Mouse (Mus musculus): Measurements from ENCODE around the gene Rnf141. TPM values are rescaled to one million over a fixed set of nuclear protein-coding genes. Genes with fewer than 3 reads are reported as not detected.
A peak's percentile ranks its signal among the peaks of the same experiment; 100 is the strongest.

Rnf141 gene
- polyA plus RNA-seq, 1 experiment from 2014 or later: 27.9 TPM

- Histone ChIP-seq H3K36me3 (ENCODE audit: inconsistent target) (peaks cover 8% of the 10 kb centered on the region; the same call in 1 of the 2 replicates), H3K4me3 (ENCODE audit: inconsistent target) (no peak overlapping the region), H3K79me2 (ENCODE audit: inconsistent target) (peaks cover under 1% of the 10 kb centered on the region; the same call in 1 of the 2 replicates), H3K27ac (no peak overlapping the region)
- WGBS (ENCODE audit: missing documents): 98% methylated on average over 4 of the region's 4 CpGs
Observed at GRCm38 (mm10) chr7:110794722-110795121, 49.5 kb downstream of the Rnf141 start.

GRCm38 (mm10) chr7:110792834-110793233, 51.4 kb downstream of the Rnf141 start:
- peaks cover 18% of the 10 kb centered on the region; the same call in 1 of the 2 replicates for H3K36me3 ChIP-seq (ENCODE audit: inconsistent target)
- peaks cover 19% of the 10 kb centered on the region; the same call in 1 of the 2 replicates for H3K79me2 ChIP-seq (ENCODE audit: inconsistent target)
- no peak overlapping the region for H3K27ac ChIP-seq
- no peak overlapping the region for H3K4me3 ChIP-seq (ENCODE audit: inconsistent target)
- 97% methylated on average over 2 of the region's 2 CpGs for whole genome bisulfite sequencing (ENCODE audit: missing documents)

- no peak overlapping the region for H3K27ac ChIP-seq
- peaks cover 21% of the 10 kb centered on the region; the same call in 1 of the 2 replicates for H3K79me2 ChIP-seq (ENCODE audit: inconsistent target)
- no peak overlapping the region for H3K4me3 ChIP-seq (ENCODE audit: inconsistent target)
- peaks cover 18% of the 10 kb centered on the region; the same call in 1 of the 2 replicates for H3K36me3 ChIP-seq (ENCODE audit: inconsistent target)
- 91% methylated on average over 5 of the region's 5 CpGs for WGBS (ENCODE audit: missing documents)
Observed at GRCm38 (mm10) chr7:110792201-110792600, 52.1 kb downstream of the Rnf141 start.

DNA sequence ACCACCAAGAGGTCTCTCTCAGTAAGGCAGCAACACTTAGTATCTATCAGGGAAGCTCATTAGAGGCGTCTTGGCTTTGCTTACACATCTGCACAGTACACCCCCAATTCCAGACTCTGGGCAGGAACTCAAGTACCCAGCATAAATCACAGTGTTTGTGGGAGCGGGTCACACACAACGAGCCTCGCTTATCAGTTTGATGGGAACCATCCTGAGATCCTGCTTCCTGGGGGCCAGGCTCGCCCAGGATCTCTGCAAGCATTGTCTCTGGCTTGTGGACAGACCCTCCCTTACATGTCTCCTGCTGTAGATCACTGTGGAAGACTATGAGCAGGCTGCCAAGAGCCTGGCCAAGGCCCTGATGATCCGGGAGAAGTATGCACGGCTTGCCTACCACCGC, 53.4 kb downstream of the Rnf141 start:
- 92% methylated on average over 8 of the region's 8 CpGs for WGBS (ENCODE audit: missing documents)

DNA sequence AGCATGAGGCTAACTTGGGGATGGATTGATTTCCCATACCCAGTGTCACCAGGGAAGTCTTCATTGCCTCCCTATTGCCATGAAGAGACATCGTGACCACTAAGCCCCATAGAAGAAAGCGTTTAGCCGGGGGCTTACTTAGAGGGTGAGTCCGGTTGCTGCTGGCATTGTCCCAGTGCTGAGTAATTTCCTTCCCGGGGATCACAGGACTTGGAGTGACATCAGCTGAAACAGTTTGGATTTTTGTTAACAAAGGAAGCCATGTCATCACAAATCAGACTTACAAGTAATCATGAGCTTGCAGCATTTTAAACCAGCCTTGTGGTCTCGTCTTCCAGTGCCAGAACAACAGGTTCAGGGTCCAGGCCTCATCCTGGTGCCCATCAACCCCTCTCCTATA, 56.9 kb downstream of the Rnf141 start:
- H3K27ac ChIP-seq: peak overlapping the region; percentile 98
- H3K79me2 ChIP-seq (ENCODE audit: inconsistent target): peaks cover 67% of the 10 kb centered on the region
- H3K36me3 ChIP-seq (ENCODE audit: inconsistent target): peaks cover 11% of the 10 kb centered on the region; the same call in 1 of the 2 replicates
- no peak overlapping the region for H3K4me3 ChIP-seq (ENCODE audit: inconsistent target)
- WGBS (ENCODE audit: missing documents): 25% methylated on average over 6 of the region's 6 CpGs

More for the DNA sequence above, 53.4 kb downstream of the Rnf141 start:
- no peak overlapping the region for H3K4me3 ChIP-seq (ENCODE audit: inconsistent target)
- H3K27ac ChIP-seq: no peak overlapping the region
- H3K79me2 ChIP-seq (ENCODE audit: inconsistent target): peaks cover 31% of the 10 kb centered on the region; the same call in 1 of the 2 replicates
- H3K36me3 ChIP-seq (ENCODE audit: inconsistent target): peaks cover 18% of the 10 kb centered on the region; the same call in 1 of the 2 replicates

DNA sequence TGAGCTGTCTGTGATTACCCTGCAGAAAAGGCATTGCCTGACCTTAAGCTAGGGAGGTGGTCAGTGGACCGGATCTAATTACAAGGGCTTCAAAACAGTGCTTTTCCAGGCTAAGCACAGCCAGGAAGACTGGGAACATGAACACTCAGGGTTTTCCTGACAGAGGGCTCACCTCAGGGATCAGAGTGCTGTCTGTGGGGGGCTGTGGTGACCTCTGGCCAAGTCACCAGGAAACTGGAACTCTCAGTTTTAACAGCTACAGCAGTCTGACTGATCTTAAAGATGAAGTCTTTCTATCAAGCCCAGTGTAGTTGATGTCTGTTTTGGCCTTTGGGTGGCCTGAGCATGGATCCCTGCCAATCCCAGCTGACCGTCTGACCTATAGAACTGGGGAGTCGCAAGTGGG, 58.5 kb downstream of the Rnf141 start:
- H3K36me3 ChIP-seq (ENCODE audit: inconsistent target): peaks cover 15% of the 10 kb centered on the region; the same call in 1 of the 2 replicates
- WGBS (ENCODE audit: missing documents): 97% methylated on average over 3 of the region's 3 CpGs
- H3K79me2 ChIP-seq (ENCODE audit: inconsistent target): peaks cover 83% of the 10 kb centered on the region
- H3K27ac ChIP-seq: peak overlapping the region; percentile 98
- no peak overlapping the region for H3K4me3 ChIP-seq (ENCODE audit: inconsistent target)

DNA sequence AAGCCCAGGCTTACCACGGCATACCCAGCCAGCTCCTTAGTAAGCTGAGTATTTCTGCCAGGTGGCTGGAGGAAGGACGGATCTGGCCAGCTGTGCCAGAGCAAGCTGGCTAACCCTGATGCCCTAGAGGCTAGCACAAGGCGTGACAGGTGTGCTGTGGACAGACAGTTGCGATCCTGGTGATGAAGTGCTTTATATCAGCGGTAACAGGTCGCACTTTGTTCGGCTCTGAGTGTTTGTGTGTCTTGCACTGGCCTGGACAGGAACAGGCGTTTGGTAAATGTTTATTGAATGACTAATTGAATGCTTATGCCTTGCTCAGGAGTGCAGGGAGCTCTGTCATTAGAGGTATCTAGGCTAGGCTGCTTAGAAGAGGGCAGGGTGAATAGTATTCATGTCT, 59.3 kb downstream of the Rnf141 start:
- H3K36me3 ChIP-seq (ENCODE audit: inconsistent target): peaks cover 22% of the 10 kb centered on the region; the same call in 1 of the 2 replicates
- 96% methylated on average over 8 of the region's 8 CpGs for WGBS (ENCODE audit: missing documents)

DNA sequence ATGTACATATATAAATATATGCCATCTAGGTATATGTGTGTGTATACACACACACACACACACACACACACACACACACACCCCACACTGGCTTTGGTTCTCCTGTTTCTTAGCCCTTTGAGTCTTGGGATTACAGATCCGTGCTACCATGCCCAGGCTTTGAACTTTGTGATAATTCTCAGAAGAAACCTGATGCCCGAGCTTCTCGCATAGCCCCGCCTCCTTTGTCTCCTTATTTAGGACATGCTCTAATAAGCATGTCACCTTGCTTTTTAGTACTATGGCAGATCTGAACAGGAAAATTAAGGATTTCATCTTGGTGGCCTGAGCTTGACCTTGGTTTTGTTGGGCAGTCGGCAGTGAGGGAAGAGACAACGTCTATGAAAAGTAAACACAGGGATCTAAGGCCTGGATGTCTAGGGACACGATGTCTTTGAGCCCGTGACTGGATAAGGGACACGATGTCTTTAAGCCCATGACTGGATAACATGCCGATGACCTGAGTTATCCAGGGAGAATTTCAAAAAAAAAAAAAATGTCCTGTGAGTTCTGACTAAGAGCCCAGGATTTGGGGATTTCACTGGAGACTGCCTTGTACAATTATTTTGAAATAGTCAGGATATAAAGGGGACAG, 61.3 kb downstream of the Rnf141 start:
- Histone ChIP-seq H3K79me2 (ENCODE audit: inconsistent target) (peaks cover 92% of the 10 kb centered on the region), H3K27ac (no peak overlapping the region), H3K36me3 (ENCODE audit: inconsistent target) (peaks cover 27% of the 10 kb centered on the region; the same call in 1 of the 2 replicates), H3K4me3 (ENCODE audit: inconsistent target) (no peak overlapping the region)
- 95% methylated on average over 10 of the region's 10 CpGs for WGBS (ENCODE audit: missing documents)

More for the DNA sequence above, 59.3 kb downstream of the Rnf141 start:
- H3K27ac ChIP-seq: no peak overlapping the region
- no peak overlapping the region for H3K4me3 ChIP-seq (ENCODE audit: inconsistent target)
- peaks cover 90% of the 10 kb centered on the region for H3K79me2 ChIP-seq (ENCODE audit: inconsistent target)

- Histone ChIP-seq H3K36me3 (ENCODE audit: inconsistent target) (peaks cover 27% of the 10 kb centered on the region; the same call in 1 of the 2 replicates), H3K79me2 (ENCODE audit: inconsistent target) (peaks cover 97% of the 10 kb centered on the region), H3K27ac (no peak overlapping the region), H3K4me3 (ENCODE audit: inconsistent target) (no peak overlapping the region)
- 78% methylated on average over 7 of the region's 7 CpGs for WGBS (ENCODE audit: missing documents)
Observed at GRCm38 (mm10) chr7:110782135-110782534, 62.1 kb downstream of the Rnf141 start.

DNA sequence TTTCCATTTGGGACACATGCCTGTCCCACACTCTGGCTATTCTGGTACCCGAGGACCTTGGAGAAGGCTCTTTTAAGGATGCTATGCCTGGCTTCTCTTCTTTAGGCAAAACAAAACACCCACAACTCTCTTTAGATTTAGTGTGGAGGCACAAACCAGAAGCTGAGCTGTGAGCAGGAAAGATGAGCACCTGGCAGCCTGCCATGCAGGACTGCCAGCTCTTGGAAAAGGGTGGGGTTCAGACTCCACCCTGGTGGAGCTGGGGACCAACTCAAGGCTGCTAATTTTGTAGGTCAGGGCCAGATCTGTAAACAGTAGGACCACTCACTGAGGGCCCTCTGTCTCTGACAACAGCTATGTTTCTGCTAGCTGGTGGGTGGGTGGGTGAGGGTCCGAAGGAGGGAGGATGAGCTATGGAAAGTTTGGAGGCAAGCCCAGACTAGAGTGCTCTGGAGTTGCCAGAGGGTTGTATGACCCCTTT, 63.0 kb downstream of the Rnf141 start:
- Histone ChIP-seq H3K4me3 (ENCODE audit: inconsistent target) (no peak overlapping the region), H3K36me3 (ENCODE audit: inconsistent target) (peaks cover 27% of the 10 kb centered on the region; the same call in 1 of the 2 replicates), H3K27ac (no peak overlapping the region), H3K79me2 (ENCODE audit: inconsistent target) (peaks cover 99% of the 10 kb centered on the region)
- 97% methylated on average over 2 of the region's 2 CpGs for WGBS (ENCODE audit: missing documents)

DNA sequence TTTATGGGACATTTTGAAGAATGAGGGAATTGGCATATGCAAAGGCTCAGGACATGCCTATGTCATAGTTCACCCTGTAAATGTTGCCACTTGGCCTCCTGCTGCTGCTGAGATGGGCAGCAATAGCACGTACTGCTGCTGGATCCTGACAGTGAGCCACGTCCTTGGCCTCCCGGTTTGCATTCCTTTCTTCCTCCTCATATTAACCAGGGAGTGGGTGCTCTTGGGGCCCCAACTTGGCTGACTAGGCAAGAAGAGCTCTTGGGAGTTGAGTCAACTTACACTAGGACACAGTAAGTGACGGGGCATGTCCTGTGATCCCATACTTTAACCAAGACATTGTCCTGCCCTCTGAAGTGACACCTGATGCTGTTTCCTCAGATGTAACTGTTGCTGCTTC, 63.7 kb downstream of the Rnf141 start:
- Histone ChIP-seq H3K79me2 (ENCODE audit: inconsistent target) (peaks cover 99% of the 10 kb centered on the region), H3K27ac (no peak overlapping the region), H3K4me3 (ENCODE audit: inconsistent target) (no peak overlapping the region), H3K36me3 (ENCODE audit: inconsistent target) (peaks cover 27% of the 10 kb centered on the region; the same call in 1 of the 2 replicates)
- 90% methylated on average over 4 of the region's 4 CpGs for WGBS (ENCODE audit: missing documents)

- 97% methylated on average over 8 of the region's 8 CpGs for WGBS (ENCODE audit: missing documents)
- H3K79me2 ChIP-seq (ENCODE audit: inconsistent target): peaks cover 99% of the 10 kb centered on the region
- H3K4me3 ChIP-seq (ENCODE audit: inconsistent target): no peak overlapping the region
- H3K27ac ChIP-seq: no peak overlapping the region
- peaks cover 27% of the 10 kb centered on the region; the same call in 1 of the 2 replicates for H3K36me3 ChIP-seq (ENCODE audit: inconsistent target)
Observed at GRCm38 (mm10) chr7:110779605-110780111, 64.6 kb downstream of the Rnf141 start.

- no peak overlapping the region for H3K27ac ChIP-seq
- 90% methylated on average over 7 of the region's 7 CpGs for WGBS (ENCODE audit: missing documents)
- peaks cover 27% of the 10 kb centered on the region; the same call in 1 of the 2 replicates for H3K36me3 ChIP-seq (ENCODE audit: inconsistent target)
- peaks cover 99% of the 10 kb centered on the region for H3K79me2 ChIP-seq (ENCODE audit: inconsistent target)
- no peak overlapping the region for H3K4me3 ChIP-seq (ENCODE audit: inconsistent target)
Observed at GRCm38 (mm10) chr7:110778933-110779332, 65.3 kb downstream of the Rnf141 start.

DNA sequence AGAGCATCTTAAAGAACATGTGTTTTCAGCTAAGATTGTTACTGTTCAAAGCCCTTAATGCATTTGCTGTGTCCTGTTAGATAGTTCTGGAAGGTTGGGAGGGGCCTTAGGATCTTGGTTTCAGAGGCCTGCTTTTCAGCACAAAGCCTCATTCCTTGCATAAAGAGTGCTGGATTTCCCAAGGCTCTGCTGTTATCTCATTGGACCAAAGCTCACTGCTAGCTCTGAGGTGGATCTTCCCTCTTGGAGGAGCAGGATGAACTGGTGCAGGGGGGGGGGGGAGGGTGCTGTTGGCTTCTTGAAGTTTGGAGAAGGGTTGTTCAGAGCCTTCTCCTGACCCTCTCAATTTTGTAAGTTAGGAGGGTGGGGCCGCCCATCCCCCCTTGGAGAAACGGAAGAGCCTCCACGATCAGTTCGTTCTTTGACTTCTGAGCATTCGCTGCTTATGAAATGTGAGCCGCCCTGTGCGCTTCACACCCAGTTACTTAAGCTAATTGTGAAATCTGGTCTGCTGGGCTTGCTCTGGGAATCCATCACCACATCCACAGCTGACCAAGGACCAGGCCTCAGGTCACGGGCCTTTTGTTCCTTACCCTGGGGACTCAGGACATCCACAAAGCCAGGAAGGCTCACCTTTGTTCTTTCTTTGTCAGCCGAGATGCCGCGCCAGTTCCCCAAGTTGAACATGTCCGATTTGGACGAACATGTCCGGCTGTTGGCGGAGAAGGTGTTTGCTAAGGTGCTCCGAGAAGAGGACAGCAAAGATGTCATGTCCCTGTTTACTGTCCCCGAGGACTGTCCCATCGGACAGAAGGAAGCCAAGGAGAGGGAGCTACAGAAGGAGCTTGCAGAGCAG, 66.9 kb downstream of the Rnf141 start:
- WGBS (ENCODE audit: missing documents): 75% methylated on average over 18 of the region's 18 CpGs
- Histone ChIP-seq H3K4me3 (ENCODE audit: inconsistent target) (no peak overlapping the region), H3K36me3 (ENCODE audit: inconsistent target) (peaks cover 27% of the 10 kb centered on the region; the same call in 1 of the 2 replicates), H3K27ac (no peak overlapping the region), H3K79me2 (ENCODE audit: inconsistent target) (peaks cover 89% of the 10 kb centered on the region)
